Mouse (Mus musculus) v-Abl transformed pro-B cells (cell line): ENCODE data around the gene Olfr794.

Experiments used
- in situ Hi-C, 2 experiments: fragments of 400-800 bp; cut with MboI; formaldehyde crosslinking; loops; one replicate each; pipeline ENCODE4 v1.15.1; 2025; ENCODE audit not compliant: unreplicated experiment in 2 of 2

Olfr794 gene

DNA sequence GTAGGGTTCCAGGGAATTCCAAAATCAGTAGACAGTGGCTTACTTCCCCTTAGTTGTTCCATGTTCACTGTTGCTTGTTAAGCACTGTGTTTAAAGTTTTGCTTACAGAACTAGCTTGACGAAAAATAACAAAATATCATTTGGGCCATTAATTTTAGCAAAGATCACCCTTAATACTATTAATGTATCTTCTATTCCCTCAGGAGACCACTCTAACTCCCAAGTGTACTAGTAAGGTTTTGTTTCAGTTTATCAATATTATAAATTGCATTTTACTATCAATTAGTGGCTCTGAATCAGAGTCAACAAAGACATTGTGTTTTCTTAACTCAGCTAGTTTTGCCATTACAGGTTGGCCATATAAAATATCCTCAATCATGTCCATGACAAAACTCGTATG lies at the start of gene Olfr794:
Gene Olfr794 (plus strand): TSS at position 301 of the 400 bp plus-strand sequence.
- in situ Hi-C loops = no loop called here

DNA sequence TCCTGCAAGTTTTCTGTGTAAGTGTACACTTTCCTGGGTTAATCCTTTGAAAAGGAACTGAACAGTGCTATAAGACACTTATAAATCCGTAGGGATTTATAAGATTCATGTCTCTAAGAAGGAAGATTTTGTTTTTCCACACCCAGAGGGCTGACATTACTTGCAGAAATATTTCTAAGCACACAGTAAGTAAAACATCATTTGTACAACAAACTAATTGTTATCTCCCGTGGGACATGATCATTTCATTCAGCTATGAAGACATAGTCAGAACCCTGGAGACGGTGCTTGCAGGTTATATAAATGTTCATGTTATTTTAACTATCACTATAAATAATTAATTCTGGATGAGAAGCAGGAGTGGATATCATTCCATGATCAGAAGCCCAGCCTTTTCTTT lies 46.0 kb upstream of the Olfr794 start, which contains the start of gene Olfr791:
Gene Olfr791 (plus strand): TSS at position 301 of the 400 bp plus-strand sequence.
- in situ Hi-C loops = no loop called here

DNA sequence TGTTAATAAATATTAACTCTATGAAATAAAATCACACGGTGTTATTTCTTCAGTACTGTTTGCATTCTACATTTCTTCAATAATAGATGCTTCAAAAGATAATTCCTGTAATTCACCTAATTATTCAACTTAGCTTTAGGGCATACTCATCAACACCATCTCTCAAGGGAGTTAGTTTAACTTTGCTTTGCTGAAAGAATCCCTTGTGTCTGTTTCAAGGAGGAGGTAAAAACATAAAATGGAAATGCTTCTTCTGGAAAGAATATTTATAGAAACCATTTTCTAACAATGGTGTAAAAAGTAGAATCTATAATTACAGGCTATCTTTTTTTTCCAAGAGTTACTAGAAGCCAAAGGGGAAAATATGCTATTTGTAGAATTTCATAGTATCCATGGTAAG lies 28.6 kb upstream of the Olfr794 start, which contains the start of gene Olfr792:
Gene Olfr792 (plus strand): TSS at position 301 of the 400 bp plus-strand sequence.
- in situ Hi-C loops = no loop called here

DNA sequence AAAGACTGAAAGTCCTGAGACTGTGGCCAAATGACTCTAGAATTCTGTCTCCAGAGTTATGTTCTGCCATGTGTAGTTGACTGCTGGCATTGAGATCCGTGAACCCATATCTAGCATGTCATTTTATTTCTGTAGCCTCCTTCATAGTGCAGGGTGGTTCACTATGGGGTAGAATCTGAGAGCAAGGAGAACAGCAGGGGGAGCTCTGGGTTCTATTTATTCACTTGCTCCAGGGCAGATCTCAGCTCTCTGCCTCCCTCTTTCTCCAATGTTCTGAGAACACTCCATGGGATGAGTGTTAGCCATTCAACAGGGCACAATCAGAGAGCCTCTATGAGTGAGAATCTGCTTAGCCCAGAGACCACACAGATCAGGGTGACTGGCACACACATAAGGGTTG lies 18.1 kb upstream of the Olfr794 start:
- in situ Hi-C loops = no loop called here

DNA sequence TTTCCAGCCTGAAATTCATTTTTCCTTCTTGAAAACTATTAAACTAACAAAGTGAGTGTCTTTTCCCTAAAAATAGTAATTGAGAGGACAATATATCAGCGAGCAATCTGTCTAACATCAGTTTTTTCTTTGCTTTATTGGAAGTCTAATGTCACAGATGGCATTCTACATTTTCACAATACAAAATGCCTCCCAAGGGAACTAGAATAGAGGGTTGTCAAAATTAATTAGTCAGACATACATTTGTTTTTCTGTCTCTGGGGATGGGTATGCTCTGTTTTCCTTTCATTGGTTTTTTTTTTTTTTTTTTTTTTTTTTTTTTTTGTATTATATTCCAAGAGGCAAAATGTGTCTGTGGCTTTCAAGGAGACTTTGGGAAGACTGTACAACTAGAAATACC lies 9.6 kb downstream of the Olfr794 start:
- in situ Hi-C loops = no loop called here

DNA sequence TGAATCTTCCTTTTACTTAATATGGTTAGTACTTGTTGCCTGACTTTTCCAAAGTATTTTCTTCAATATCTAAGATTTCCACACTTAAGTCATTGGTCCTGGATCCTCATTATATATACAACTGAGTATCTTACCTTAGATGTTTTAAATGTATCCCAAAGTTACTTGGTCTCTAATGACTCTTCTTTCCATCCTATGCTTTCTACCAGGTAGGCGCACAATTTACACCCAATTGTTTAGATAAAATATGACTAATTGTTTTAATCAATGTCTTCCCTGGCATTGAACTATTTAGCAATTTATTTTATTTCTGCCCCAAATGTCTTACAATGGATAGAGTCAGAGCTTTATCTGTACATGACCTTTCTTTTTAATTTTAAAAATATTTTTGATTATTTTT lies 45.0 kb downstream of the Olfr794 start, which contains the start of gene Olfr796:
Gene Olfr796 (minus strand): TSS at position 101 of the 400 bp plus-strand sequence.
- in situ Hi-C loops = no loop called here

DNA sequence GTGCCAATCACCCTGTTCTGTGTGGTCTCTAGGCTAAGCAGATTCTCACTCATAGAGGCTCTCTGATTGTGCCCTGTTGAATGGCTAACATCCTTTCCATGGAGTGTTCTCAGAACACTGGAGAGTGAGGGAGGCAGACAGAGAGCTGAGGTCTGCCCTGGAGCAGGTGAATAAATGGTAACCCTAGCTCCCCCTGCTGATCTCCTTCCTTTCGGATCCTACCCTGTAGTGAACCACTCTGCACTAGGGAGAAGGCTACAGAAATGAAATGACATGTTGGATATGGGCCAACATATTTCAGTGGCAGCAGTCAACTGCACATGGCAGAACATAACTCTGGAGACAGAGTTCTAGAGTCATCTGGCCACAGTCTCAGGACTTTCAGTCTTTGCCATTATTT lies 54.3 kb downstream of the Olfr794 start:
- in situ Hi-C loops = no loop called here
